Mouse (Mus musculus) kidney, embryonic 16.5 days (tissue): ENCODE measurements at regions not wholly inside any gene's neighbourhood (a gene's known extent, or its start where the extent isn't known, plus 50 kb on each side); places are given as distances from the start of the nearest gene placed in this dataset.
A peak's percentile ranks its signal among the peaks of the same experiment; 100 is the strongest.

Experiments used
- ATAC-seq: fragments of 200-750 bp; cut with Nextera tagmentation; 2 replicates; pipeline ENCODE4 v1.8.0; 2017; ENCODE audit warnings: moderate TSS enrichment; ENCODE audit not compliant: low FRiP score, low TSS enrichment
- H3K27ac ChIP-seq: fragments of 300-500 bp; sonication (generic); 2 replicates; pipeline ENCODE4 v1.5.1; 2014; ENCODE audit warnings: low read length
- H3K27me3 ChIP-seq: fragments of 300-500 bp; sonication (generic); 2 replicates; pipeline ENCODE4 v1.6.1; 2014; ENCODE audit warnings: low read length, control low read depth, mixed read lengths; ENCODE audit not compliant: insufficient read depth
- H3K36me3 ChIP-seq: fragments of 300-500 bp; sonication (generic); 2 replicates; pipeline ENCODE4 v1.6.1; 2014; ENCODE audit warnings: low read length, control low read depth, mixed read lengths; ENCODE audit not compliant: insufficient read depth
- H3K4me1 ChIP-seq: fragments of 300-500 bp; sonication (generic); 2 replicates; pipeline ENCODE4 v1.6.1; 2014; ENCODE audit warnings: low read length, control low read depth, mixed read lengths; ENCODE audit not compliant: insufficient read depth
- H3K4me2 ChIP-seq: fragments of 300-500 bp; sonication (generic); replicated peaks from 2 replicates; pipeline ENCODE4 v1.6.1; 2014; ENCODE audit warnings: low read depth, low read length
- H3K4me3 ChIP-seq: fragments of 300-500 bp; sonication (generic); 2 replicates; pipeline ENCODE4 v1.5.1; 2014; ENCODE audit warnings: mild to moderate bottlenecking, low read length
- H3K9ac ChIP-seq: fragments of 300-500 bp; sonication (generic); replicated peaks from 2 replicates; pipeline ENCODE4 v1.6.1; 2014; ENCODE audit warnings: low read length
- H3K9me3 ChIP-seq: fragments of 300-500 bp; sonication (generic); 2 replicates; pipeline ENCODE4 v1.6.1; 2016; ENCODE audit warnings: low read length, control low read depth
- WGBS: fragments of 180-500 bp; shearing (Covaris S2); extraction: QIAGEN DNeasy Blood & Tissue Kit; methylation state at CpG from one replicate; pipeline ENCODE4 v1.1.7; 2014; 5-methylcytosine and 5-hydroxymethylcytosine counted together

GRCm38 (mm10) chr10:99678096-99678495, 81.4 kb downstream of the Csl start:
- Histone ChIP-seq H3K4me3 (no peak overlapping the region), H3K9me3 (no peaks in the 10 kb centered on the region), H3K4me1 (no peaks in the 10 kb centered on the region), H3K27me3 (no peaks in the 10 kb centered on the region), H3K9ac (no peak overlapping the region), H3K36me3 (no peaks in the 10 kb centered on the region), H3K4me2 (no peak overlapping the region), H3K27ac (no peak overlapping the region)
- WGBS: 81% methylated on average over 9 of the region's 9 CpGs
- no peak for ATAC-seq

- Histone ChIP-seq H3K27ac (no peak overlapping the region), H3K4me1 (no peaks in the 10 kb centered on the region), H3K4me2 (no peak overlapping the region), H3K27me3 (no peaks in the 10 kb centered on the region), H3K9me3 (no peaks in the 10 kb centered on the region), H3K36me3 (no peaks in the 10 kb centered on the region), H3K9ac (no peak overlapping the region), H3K4me3 (no peak overlapping the region)
- 71% methylated on average over 6 of the region's 6 CpGs for WGBS
- no peak for ATAC-seq
Measured at GRCm38 (mm10) chr10:99679813-99680212, 79.6 kb downstream of the Csl start.

- no peaks in the 10 kb centered on the region for H3K27me3 ChIP-seq
- H3K4me1 ChIP-seq: no peaks in the 10 kb centered on the region
- H3K27ac ChIP-seq: no peak overlapping the region
- no peak overlapping the region for H3K4me2 ChIP-seq
- no peak overlapping the region for H3K9ac ChIP-seq
- 64% methylated on average over 4 of the region's 4 CpGs for WGBS
- H3K36me3 ChIP-seq: no peaks in the 10 kb centered on the region
- ATAC-seq: no peak
- H3K9me3 ChIP-seq: no peaks in the 10 kb centered on the region
- no peak overlapping the region for H3K4me3 ChIP-seq
Measured at GRCm38 (mm10) chr10:99681932-99682331, 77.5 kb downstream of the Csl start.

GRCm38 (mm10) chr10:99682350-99682749, 77.1 kb downstream of the Csl start:
- no peak for ATAC-seq
- no peaks in the 10 kb centered on the region for H3K4me1 ChIP-seq
- no peaks in the 10 kb centered on the region for H3K9me3 ChIP-seq
- no peak overlapping the region for H3K27ac ChIP-seq
- H3K4me3 ChIP-seq: no peak overlapping the region
- H3K4me2 ChIP-seq: no peak overlapping the region
- no peaks in the 10 kb centered on the region for H3K27me3 ChIP-seq
- no peak overlapping the region for H3K9ac ChIP-seq
- no peaks in the 10 kb centered on the region for H3K36me3 ChIP-seq
- WGBS: 90% methylated on average over 9 of the region's 9 CpGs

GRCm38 (mm10) chr10:99683310-99683709, 76.1 kb downstream of the Csl start:
- H3K9ac ChIP-seq: no peak overlapping the region
- H3K4me3 ChIP-seq: no peak overlapping the region
- no peak for ATAC-seq
- no peaks in the 10 kb centered on the region for H3K9me3 ChIP-seq
- no peaks in the 10 kb centered on the region for H3K36me3 ChIP-seq
- H3K4me2 ChIP-seq: no peak overlapping the region
- WGBS: 43% methylated on average over 3 of the region's 3 CpGs
- H3K27me3 ChIP-seq: no peaks in the 10 kb centered on the region
- H3K27ac ChIP-seq: no peak overlapping the region
- no peaks in the 10 kb centered on the region for H3K4me1 ChIP-seq

- H3K9me3 ChIP-seq: no peaks in the 10 kb centered on the region
- H3K4me3 ChIP-seq: no peak overlapping the region
- no peaks in the 10 kb centered on the region for H3K27me3 ChIP-seq
- H3K9ac ChIP-seq: no peak overlapping the region
- H3K4me1 ChIP-seq: no peaks in the 10 kb centered on the region
- no peak overlapping the region for H3K4me2 ChIP-seq
- no peak for ATAC-seq
- H3K36me3 ChIP-seq: no peaks in the 10 kb centered on the region
- H3K27ac ChIP-seq: no peak overlapping the region
- WGBS: 31% methylated on average over 5 of the region's 5 CpGs
Measured at GRCm38 (mm10) chr10:99685911-99686310, 73.5 kb downstream of the Csl start.

GRCm38 (mm10) chr10:99687011-99687410, 72.4 kb downstream of the Csl start:
- H3K4me1 ChIP-seq: no peaks in the 10 kb centered on the region
- no peak overlapping the region for H3K4me2 ChIP-seq
- H3K36me3 ChIP-seq: no peaks in the 10 kb centered on the region
- H3K27ac ChIP-seq: no peak overlapping the region
- no peak overlapping the region for H3K4me3 ChIP-seq
- no peak overlapping the region for H3K9ac ChIP-seq
- no peaks in the 10 kb centered on the region for H3K27me3 ChIP-seq
- no peak for ATAC-seq
- 55% methylated on average over 4 of the region's 4 CpGs for WGBS
- no peaks in the 10 kb centered on the region for H3K9me3 ChIP-seq

- 48% methylated on average over 8 of the region's 8 CpGs for WGBS
- ATAC-seq: no peak
Measured at GRCm38 (mm10) chr10:99697696-99698095, 61.8 kb downstream of the Csl start.

GRCm38 (mm10) chr10:99699498-99699897, 60.0 kb downstream of the Csl start:
- Histone ChIP-seq H3K4me1 (no peaks in the 10 kb centered on the region), H3K27ac (no peak overlapping the region), H3K27me3 (no peaks in the 10 kb centered on the region), H3K4me2 (no peak overlapping the region), H3K9ac (no peak overlapping the region), H3K36me3 (no peaks in the 10 kb centered on the region), H3K4me3 (no peak overlapping the region), H3K9me3 (no peaks in the 10 kb centered on the region)
- 15% methylated on average over 3 of the region's 3 CpGs for WGBS
- no peak for ATAC-seq

More at GRCm38 (mm10) chr10:99697696-99698095, 61.8 kb downstream of the Csl start:
- H3K27ac ChIP-seq: no peak overlapping the region
- H3K36me3 ChIP-seq: no peaks in the 10 kb centered on the region
- no peak overlapping the region for H3K4me2 ChIP-seq
- H3K4me3 ChIP-seq: no peak overlapping the region
- H3K4me1 ChIP-seq: no peaks in the 10 kb centered on the region
- no peak overlapping the region for H3K9ac ChIP-seq
- H3K27me3 ChIP-seq: no peaks in the 10 kb centered on the region
- H3K9me3 ChIP-seq: no peaks in the 10 kb centered on the region

- H3K4me3 ChIP-seq: no peak overlapping the region
- H3K4me2 ChIP-seq: no peak overlapping the region
- no peaks in the 10 kb centered on the region for H3K9me3 ChIP-seq
- no peaks in the 10 kb centered on the region for H3K36me3 ChIP-seq
- H3K9ac ChIP-seq: no peak overlapping the region
- 17% methylated on average over 2 of the region's 2 CpGs for WGBS
- H3K4me1 ChIP-seq: no peaks in the 10 kb centered on the region
- no peak overlapping the region for H3K27ac ChIP-seq
- H3K27me3 ChIP-seq: no peaks in the 10 kb centered on the region
- peak; percentile 84; the same call in 1 of the 2 replicates for ATAC-seq
Measured at GRCm38 (mm10) chr10:99700052-99700777, 59.2 kb downstream of the Csl start.
